Mouse (Mus musculus): ENCODE data around the gene Irf2bpl. TPM values are rescaled to one million over a fixed set of nuclear protein-coding genes. Genes with fewer than 3 reads are reported as not detected.

Irf2bpl gene
- polyA plus RNA-seq, 1 experiment from 2014 or later, result 80.2 TPM

GRCm38 (mm10) chr12:86835899-86836298, 48.7 kb downstream of the Irf2bpl start:
- Histone ChIP-seq H3K9ac (replicated peaks; ENCODE audit: low read length) (no peak overlapping the region), H3K4me1 (ENCODE audit: control insufficient read depth, insufficient read depth, low read length) (peaks cover 30% of the 10 kb centered on the region), H3K4me3 (replicated peaks; ENCODE audit: low read depth, low read length) (no peak overlapping the region), H3K27me3 (ENCODE audit: control insufficient read depth, insufficient read depth, low read length) (no peaks in the 10 kb centered on the region), H3K27ac (replicated peaks; ENCODE audit: low read depth, low read length) (no peak overlapping the region), H3K4me2 (ENCODE audit: low read length) (no peak overlapping the region), H3K9me3 (ENCODE audit: control insufficient read depth, low read length) (no peaks in the 10 kb centered on the region), H3K36me3 (ENCODE audit: control insufficient read depth, insufficient read depth, low read length) (no peaks in the 10 kb centered on the region)
- WGBS, result 90% methylated on average over 3 of the region's 3 CpGs
- ATAC-seq (ENCODE audit: low FRiP score, low TSS enrichment) (no peak), DNase-seq (no peak)

GRCm38 (mm10) chr12:86834416-86834772, 50.2 kb downstream of the Irf2bpl start:
- Histone ChIP-seq H3K36me3 (ENCODE audit: control insufficient read depth, insufficient read depth, low read length) (no peaks in the 10 kb centered on the region), H3K27ac (replicated peaks; ENCODE audit: low read depth, low read length) (no peak overlapping the region), H3K4me3 (replicated peaks; ENCODE audit: low read depth, low read length) (no peak overlapping the region), H3K4me1 (ENCODE audit: control insufficient read depth, insufficient read depth, low read length) (peaks cover 38% of the 10 kb centered on the region), H3K9me3 (ENCODE audit: control insufficient read depth, low read length) (no peaks in the 10 kb centered on the region), H3K27me3 (ENCODE audit: control insufficient read depth, insufficient read depth, low read length) (no peaks in the 10 kb centered on the region), H3K4me2 (ENCODE audit: low read length) (no peak overlapping the region), H3K9ac (replicated peaks; ENCODE audit: low read length) (no peak overlapping the region)
- no peak for DNase-seq
- WGBS, result 92% methylated on average over 3 of the region's 3 CpGs
- ATAC-seq (ENCODE audit: low FRiP score, low TSS enrichment), result no peak

GRCm38 (mm10) chr12:86833711-86834415, 50.7 kb downstream of the Irf2bpl start:
- Histone ChIP-seq H3K9ac (replicated peaks; ENCODE audit: low read length) (no peak overlapping the region), H3K4me3 (replicated peaks; ENCODE audit: low read depth, low read length) (no peak overlapping the region), H3K4me1 (ENCODE audit: control insufficient read depth, insufficient read depth, low read length) (peaks cover 38% of the 10 kb centered on the region), H3K27ac (replicated peaks; ENCODE audit: low read depth, low read length) (0 out of 2 replicates have a peak overlapping the region, but pooled peaks have one; percentile 20), H3K27me3 (ENCODE audit: control insufficient read depth, insufficient read depth, low read length) (no peaks in the 10 kb centered on the region), H3K9me3 (ENCODE audit: control insufficient read depth, low read length) (no peaks in the 10 kb centered on the region), H3K4me2 (ENCODE audit: low read length) (no peak overlapping the region), H3K36me3 (ENCODE audit: control insufficient read depth, insufficient read depth, low read length) (no peaks in the 10 kb centered on the region)
- DNase-seq (no peak), ATAC-seq (ENCODE audit: low FRiP score, low TSS enrichment) (no peak)
- 62% methylated on average over 6 of the region's 6 CpGs for WGBS

- no peaks in the 10 kb centered on the region for H3K9me3 ChIP-seq (ENCODE audit: control insufficient read depth, low read length)
- H3K27me3 ChIP-seq (ENCODE audit: control insufficient read depth, insufficient read depth, low read length), result no peaks in the 10 kb centered on the region
- no peak overlapping the region for H3K4me3 ChIP-seq (replicated peaks; ENCODE audit: low read depth, low read length)
- WGBS, result 67% methylated on average over 11 of the region's 11 CpGs
- H3K4me1 ChIP-seq (ENCODE audit: control insufficient read depth, insufficient read depth, low read length), result peaks cover 38% of the 10 kb centered on the region
- peak overlapping the region; percentile 42 for H3K4me2 ChIP-seq (ENCODE audit: low read length)
- no peak for DNase-seq
- peak overlapping the region; percentile 77 for H3K27ac ChIP-seq (replicated peaks; ENCODE audit: low read depth, low read length)
- 0 out of 2 replicates have a peak overlapping the region, but pooled peaks have one; percentile 32 for H3K9ac ChIP-seq (replicated peaks; ENCODE audit: low read length)
- H3K36me3 ChIP-seq (ENCODE audit: control insufficient read depth, insufficient read depth, low read length), result no peaks in the 10 kb centered on the region
- no peak for ATAC-seq (ENCODE audit: low FRiP score, low TSS enrichment)
Measured at GRCm38 (mm10) chr12:86832551-86833182, 51.9 kb downstream of the Irf2bpl start.

DNA sequence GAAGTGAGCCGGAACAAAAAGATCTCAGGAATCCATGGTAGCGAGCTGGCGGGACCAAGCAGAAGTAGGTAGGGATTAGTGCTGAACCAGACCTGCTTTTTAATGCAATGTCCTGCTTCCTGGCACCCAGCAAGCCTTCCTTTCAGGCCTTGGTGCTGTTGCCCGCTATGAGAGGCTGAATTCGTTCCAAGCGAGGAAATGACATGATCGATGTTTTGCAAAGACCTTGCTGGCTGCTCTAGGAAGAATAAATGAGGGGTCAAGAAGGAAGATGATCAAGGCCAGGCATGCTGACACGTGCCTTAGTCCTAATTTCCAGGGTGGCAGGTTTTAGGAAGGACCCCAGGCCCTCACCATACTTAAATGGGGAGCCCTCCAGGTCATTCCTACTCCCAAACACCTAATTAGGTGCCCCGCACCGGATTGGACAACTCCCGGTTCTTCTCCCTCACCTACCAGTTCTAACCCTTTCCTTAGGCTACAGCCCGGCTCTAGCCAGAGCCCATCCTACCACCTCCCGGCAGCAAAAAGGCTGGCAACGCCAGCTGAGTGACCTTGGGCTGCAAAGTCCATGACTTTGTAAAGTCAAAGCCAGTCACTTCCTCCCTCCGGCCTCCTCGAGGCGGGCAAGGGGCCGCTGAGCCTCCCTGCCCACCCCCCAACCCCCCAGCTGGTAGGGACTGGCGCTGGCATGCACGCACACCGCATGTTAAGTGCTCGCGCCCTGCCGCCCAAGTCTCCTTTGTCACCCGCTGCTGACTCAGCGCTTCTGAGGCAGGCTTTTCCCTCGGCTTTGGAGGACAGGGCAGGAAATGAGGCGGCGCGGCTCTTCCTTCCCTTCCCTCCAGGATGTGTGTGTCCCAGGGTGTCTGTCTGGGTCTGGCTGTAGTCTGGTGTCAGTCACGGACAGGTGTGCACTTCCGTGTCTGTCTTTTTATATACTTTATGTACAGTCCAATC, 52.7 kb downstream of the Irf2bpl start:
- H3K4me2 ChIP-seq (ENCODE audit: low read length), result peak overlapping the region; percentile 42
- 25% methylated on average over 32 of the region's 32 CpGs for WGBS
- H3K4me1 ChIP-seq (ENCODE audit: control insufficient read depth, insufficient read depth, low read length), result peaks cover 43% of the 10 kb centered on the region
- H3K9me3 ChIP-seq (ENCODE audit: control insufficient read depth, low read length), result no peaks in the 10 kb centered on the region
- H3K4me3 ChIP-seq (replicated peaks; ENCODE audit: low read depth, low read length), result no peak overlapping the region
- peak; percentile 90 for DNase-seq
- peak; percentile 77 for ATAC-seq (ENCODE audit: low FRiP score, low TSS enrichment)
- no peaks in the 10 kb centered on the region for H3K27me3 ChIP-seq (ENCODE audit: control insufficient read depth, insufficient read depth, low read length)
- H3K36me3 ChIP-seq (ENCODE audit: control insufficient read depth, insufficient read depth, low read length), result no peaks in the 10 kb centered on the region
- H3K27ac ChIP-seq (replicated peaks; ENCODE audit: low read depth, low read length), result peak overlapping the region; percentile 77
- H3K9ac ChIP-seq (replicated peaks; ENCODE audit: low read length), result peak overlapping the region; percentile 32; the same call in 1 of the 2 replicates

Other genes starting within 250 kb of the Irf2bpl start
- gene Vash1, start 206.1 kb downstream of the Irf2bpl start, polyA plus RNA-seq (2014; fragmentation: Nextera tagmentation; extraction: Ambion mirVana), result 32.0 and 34.0 TPM in 2 replicates
- gene Angel1, start 158.3 kb downstream of the Irf2bpl start, polyA plus RNA-seq (2014; fragmentation: Nextera tagmentation; extraction: Ambion mirVana), result 11.3 and 11.5 TPM in 2 replicates
- gene Lrrc74a, start 150.4 kb downstream of the Irf2bpl start, polyA plus RNA-seq (2014; fragmentation: Nextera tagmentation; extraction: Ambion mirVana), result not detected in 2 replicates
- 42.5 and 61.0 TPM in 2 replicates for gene Cipc, start 62.2 kb upstream of the Irf2bpl start, polyA plus RNA-seq (2014; fragmentation: Nextera tagmentation; extraction: Ambion mirVana)
- 9.0 and 10.7 TPM in 2 replicates for gene Zdhhc22, start 105.6 kb upstream of the Irf2bpl start, polyA plus RNA-seq (2014; fragmentation: Nextera tagmentation; extraction: Ambion mirVana)
- 9.1 and 13.5 TPM in 2 replicates for gene Tmem63c, start 136.5 kb upstream of the Irf2bpl start, polyA plus RNA-seq (2014; fragmentation: Nextera tagmentation; extraction: Ambion mirVana)
- 3.8 and 5.1 TPM in 2 replicates for gene Ngb, start 217.7 kb upstream of the Irf2bpl start, polyA plus RNA-seq (2014; fragmentation: Nextera tagmentation; extraction: Ambion mirVana)

Measured in midbrain, embryonic 14.5 days (tissue).